Mouse (Mus musculus): ENCODE measurements around the gene Atp2b2. TPM values are rescaled to one million over a fixed set of nuclear protein-coding genes. Genes with fewer than 3 reads are reported as not detected.

The Atp2b2 gene
- polyA plus RNA-seq, 2 experiments, result 0.55 to 0.91 TPM

DNA sequence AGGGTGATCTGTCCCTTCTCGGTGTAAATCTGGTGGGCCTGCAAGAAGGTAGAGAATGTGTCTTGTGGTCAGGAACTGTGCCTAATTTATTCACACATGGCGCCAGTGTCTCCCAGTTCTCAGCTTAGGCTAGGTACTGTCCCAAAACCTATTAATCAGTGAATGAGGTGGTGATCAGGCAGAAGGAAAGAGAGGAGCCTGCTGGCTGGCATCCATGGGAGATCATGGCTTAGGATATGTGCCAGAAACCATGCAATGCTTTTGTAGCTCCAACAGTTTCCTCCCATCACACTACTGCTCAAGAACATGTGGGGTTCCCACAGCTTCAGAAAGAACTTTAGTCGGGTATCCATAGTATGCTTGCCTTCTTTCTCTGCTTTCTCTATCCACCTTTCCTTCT lies 165.8 kb downstream of the Atp2b2 start:
- ATAC-seq (ENCODE audit: insufficient read depth) (no peak), DNase-seq (ENCODE audit: low read depth in 3 of 3, low spot score in 3 of 3) (no peak)
- Histone ChIP-seq H3K9ac (replicated peaks) (no peak overlapping the region), H3K4me1 (replicated peaks; ENCODE audit: control insufficient read depth in 2 of 2, insufficient read depth in 2 of 2, low read length in 1 of 2) (no peaks in the 10 kb centered on the region; a peak in 1 of 4 replicates), H3K27ac (no peak overlapping the region), H3K4me2 (ENCODE audit: low read depth) (no peak overlapping the region), H3K4me3 (ENCODE audit: insufficient read depth in 1 of 2, low read depth in 2 of 2, low read length in 2 of 2) (no peak overlapping the region), H3K36me3 (replicated peaks; ENCODE audit: control insufficient read depth, insufficient read depth, low read depth) (no peaks in the 10 kb centered on the region), H3K9me3 (ENCODE audit: control insufficient read depth, low read length) (no peaks in the 10 kb centered on the region), H3K27me3 (ENCODE audit: control insufficient read depth, insufficient read depth, low read length) (no peaks in the 10 kb centered on the region)
- no peak for TF ChIP-seq EP300 (IDR thresholded peaks at IDR 0.05; ENCODE audit: low read depth)
- TF ChIP-seq CTCF (IDR thresholded peaks at IDR 0.05; ENCODE audit: low read depth), result no peak
- 47% methylated on average over 3 of the region's 3 CpGs for WGBS (ENCODE audit: insufficient replicate concordance)

DNA sequence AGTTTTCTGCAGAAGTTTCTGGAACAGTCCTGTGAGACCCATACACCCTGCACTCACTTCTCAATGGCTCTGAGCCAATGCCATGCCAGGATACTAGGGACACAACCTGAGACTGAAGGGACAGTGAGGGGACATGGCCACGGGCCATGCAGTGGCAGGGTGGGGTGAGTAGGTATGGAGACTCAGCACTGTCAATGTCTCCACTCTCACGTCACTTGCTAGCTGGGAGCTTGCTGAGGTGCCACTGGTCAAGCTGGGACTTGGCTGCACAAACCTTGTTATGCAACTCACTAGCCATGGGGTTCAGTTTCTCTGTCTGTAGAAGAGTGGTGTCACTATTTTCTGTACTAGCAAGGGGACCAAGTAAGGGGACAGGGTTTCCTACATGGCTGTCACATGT lies 167.2 kb downstream of the Atp2b2 start:
- Histone ChIP-seq H3K4me2 (ENCODE audit: low read depth) (no peak overlapping the region), H3K36me3 (replicated peaks; ENCODE audit: control insufficient read depth, insufficient read depth, low read depth) (no peaks in the 10 kb centered on the region), H3K9ac (replicated peaks) (no peak overlapping the region), H3K9me3 (ENCODE audit: control insufficient read depth, low read length) (no peaks in the 10 kb centered on the region), H3K27ac (no peak overlapping the region), H3K4me1 (replicated peaks; ENCODE audit: control insufficient read depth in 2 of 2, insufficient read depth in 2 of 2, low read length in 1 of 2) (no peaks in the 10 kb centered on the region; a peak in 1 of 4 replicates), H3K4me3 (ENCODE audit: insufficient read depth in 1 of 2, low read depth in 2 of 2, low read length in 2 of 2) (no peak overlapping the region), H3K27me3 (ENCODE audit: control insufficient read depth, insufficient read depth, low read length) (no peaks in the 10 kb centered on the region)
- TF ChIP-seq EP300 (IDR thresholded peaks at IDR 0.05; ENCODE audit: low read depth), result no peak
- no peak for ATAC-seq (ENCODE audit: insufficient read depth)
- no peak for DNase-seq (ENCODE audit: low read depth in 3 of 3, low spot score in 3 of 3)
- 38% methylated on average over 2 of the region's 2 CpGs for WGBS (ENCODE audit: insufficient replicate concordance)

DNA sequence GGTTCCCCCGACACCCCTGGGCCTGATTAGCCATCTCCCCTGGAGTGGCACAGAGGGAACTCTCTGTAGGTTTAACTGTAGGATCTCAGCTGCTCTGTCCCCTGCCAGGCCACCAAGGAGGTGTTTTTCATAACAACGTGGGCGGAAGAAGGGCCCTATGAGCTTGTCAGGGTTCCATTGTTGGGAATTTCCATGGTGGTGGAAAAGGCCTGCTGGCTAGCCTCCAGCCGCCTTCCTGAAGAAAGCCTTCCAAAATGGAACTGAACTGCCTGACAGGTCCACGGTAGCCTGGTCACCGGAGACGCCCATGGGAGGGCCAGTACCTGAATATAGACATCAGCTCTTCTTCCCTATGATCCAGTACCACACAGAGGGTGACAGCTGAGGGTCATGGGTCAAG lies 169.8 kb downstream of the Atp2b2 start:
- TF ChIP-seq CTCF (IDR thresholded peaks at IDR 0.05; ENCODE audit: low read depth) (no peak), EP300 (IDR thresholded peaks at IDR 0.05; ENCODE audit: low read depth) (no peak)
- no peaks in the 10 kb centered on the region for H3K27me3 ChIP-seq (ENCODE audit: control insufficient read depth, insufficient read depth, low read length)
- ATAC-seq (ENCODE audit: insufficient read depth), result no peak
- no peak overlapping the region for H3K4me3 ChIP-seq (ENCODE audit: insufficient read depth in 1 of 2, low read depth in 2 of 2, low read length in 2 of 2)
- no peak overlapping the region for H3K4me2 ChIP-seq (ENCODE audit: low read depth)
- WGBS (ENCODE audit: insufficient replicate concordance), result 58% methylated on average over 7 of the region's 7 CpGs
- DNase-seq (ENCODE audit: low read depth in 3 of 3, low spot score in 3 of 3), result no peak
- H3K9ac ChIP-seq (replicated peaks), result no peak overlapping the region
- H3K9me3 ChIP-seq (ENCODE audit: control insufficient read depth, low read length), result no peaks in the 10 kb centered on the region
- no peaks in the 10 kb centered on the region for H3K36me3 ChIP-seq (replicated peaks; ENCODE audit: control insufficient read depth, insufficient read depth, low read depth)
- H3K27ac ChIP-seq, result no peak overlapping the region
- no peaks in the 10 kb centered on the region for H3K4me1 ChIP-seq (replicated peaks; ENCODE audit: control insufficient read depth in 2 of 2, insufficient read depth in 2 of 2, low read length in 1 of 2)

DNA sequence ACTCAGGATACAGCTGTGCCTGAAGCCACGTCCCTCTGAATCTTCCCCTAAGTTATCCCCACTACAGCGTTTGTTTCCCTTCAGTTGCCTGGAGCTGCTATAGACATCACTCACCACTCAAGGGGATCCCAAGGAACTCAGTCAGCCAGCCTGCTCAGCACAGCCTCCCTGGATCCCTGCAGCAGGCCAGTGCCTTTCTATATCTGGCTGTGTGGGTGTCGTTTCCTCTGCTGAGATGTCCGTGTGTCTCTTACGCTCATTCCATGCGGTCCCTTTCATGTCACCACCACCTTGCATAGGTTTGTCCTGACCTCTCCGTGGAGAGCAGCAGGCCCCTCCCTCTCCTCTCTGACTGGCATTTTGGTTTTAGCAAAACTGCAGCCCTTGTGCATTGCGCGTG lies 171.6 kb downstream of the Atp2b2 start:
- Histone ChIP-seq H3K4me3 (ENCODE audit: insufficient read depth in 1 of 2, low read depth in 2 of 2, low read length in 2 of 2) (no peak overlapping the region), H3K27ac (no peak overlapping the region), H3K36me3 (replicated peaks; ENCODE audit: control insufficient read depth, insufficient read depth, low read depth) (no peaks in the 10 kb centered on the region), H3K4me2 (ENCODE audit: low read depth) (no peak overlapping the region), H3K9ac (replicated peaks) (no peak overlapping the region), H3K9me3 (ENCODE audit: control insufficient read depth, low read length) (no peaks in the 10 kb centered on the region), H3K4me1 (replicated peaks; ENCODE audit: control insufficient read depth in 2 of 2, insufficient read depth in 2 of 2, low read length in 1 of 2) (no peaks in the 10 kb centered on the region), H3K27me3 (ENCODE audit: control insufficient read depth, insufficient read depth, low read length) (no peaks in the 10 kb centered on the region)
- DNase-seq (ENCODE audit: low read depth in 3 of 3, low spot score in 3 of 3) (no peak), ATAC-seq (ENCODE audit: insufficient read depth) (no peak)
- TF ChIP-seq CTCF (IDR thresholded peaks at IDR 0.05; ENCODE audit: low read depth), result no peak
- no peak for TF ChIP-seq EP300 (IDR thresholded peaks at IDR 0.05; ENCODE audit: low read depth)
- WGBS (ENCODE audit: insufficient replicate concordance), result 61% methylated on average over 9 of the region's 9 CpGs

DNA sequence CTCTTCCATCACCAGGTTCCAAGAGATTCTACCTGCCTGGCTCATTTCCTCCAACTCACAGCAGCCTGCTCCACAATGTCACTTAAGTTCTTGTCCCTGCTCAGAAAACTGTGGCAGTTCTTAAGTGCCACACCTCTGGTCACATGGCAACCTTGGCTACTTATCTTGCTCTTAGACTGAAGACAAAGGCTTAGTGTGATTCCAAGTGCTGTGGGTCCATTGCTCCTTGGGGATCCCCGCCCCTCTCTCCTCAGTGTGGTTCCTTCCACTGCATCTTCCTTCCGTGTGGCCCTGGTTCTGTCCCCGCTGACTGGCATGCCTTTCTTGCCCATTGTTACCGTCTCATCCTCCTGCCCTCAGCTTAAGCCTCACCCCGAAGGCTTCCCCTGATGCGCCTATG lies 173.9 kb downstream of the Atp2b2 start:
- Histone ChIP-seq H3K27me3 (ENCODE audit: control insufficient read depth, insufficient read depth, low read length) (no peaks in the 10 kb centered on the region), H3K9ac (replicated peaks) (no peak overlapping the region), H3K27ac (no peak overlapping the region), H3K4me2 (ENCODE audit: low read depth) (no peak overlapping the region), H3K9me3 (ENCODE audit: control insufficient read depth, low read length) (no peaks in the 10 kb centered on the region), H3K4me1 (replicated peaks; ENCODE audit: control insufficient read depth in 2 of 2, insufficient read depth in 2 of 2, low read length in 1 of 2) (no peaks in the 10 kb centered on the region), H3K4me3 (ENCODE audit: insufficient read depth in 1 of 2, low read depth in 2 of 2, low read length in 2 of 2) (no peak overlapping the region), H3K36me3 (replicated peaks; ENCODE audit: control insufficient read depth, insufficient read depth, low read depth) (no peaks in the 10 kb centered on the region)
- DNase-seq (ENCODE audit: low read depth in 3 of 3, low spot score in 3 of 3) (no peak), ATAC-seq (ENCODE audit: insufficient read depth) (no peak)
- 65% methylated on average over 6 of the region's 6 CpGs for WGBS (ENCODE audit: insufficient replicate concordance)
- TF ChIP-seq EP300 (IDR thresholded peaks at IDR 0.05; ENCODE audit: low read depth) (no peak), CTCF (IDR thresholded peaks at IDR 0.05; ENCODE audit: low read depth) (no peak)

Measured in liver, embryonic 14.5 days (tissue).